Mouse (Mus musculus): ENCODE measurements around the gene Chrne.

The Chrne gene

DNA sequence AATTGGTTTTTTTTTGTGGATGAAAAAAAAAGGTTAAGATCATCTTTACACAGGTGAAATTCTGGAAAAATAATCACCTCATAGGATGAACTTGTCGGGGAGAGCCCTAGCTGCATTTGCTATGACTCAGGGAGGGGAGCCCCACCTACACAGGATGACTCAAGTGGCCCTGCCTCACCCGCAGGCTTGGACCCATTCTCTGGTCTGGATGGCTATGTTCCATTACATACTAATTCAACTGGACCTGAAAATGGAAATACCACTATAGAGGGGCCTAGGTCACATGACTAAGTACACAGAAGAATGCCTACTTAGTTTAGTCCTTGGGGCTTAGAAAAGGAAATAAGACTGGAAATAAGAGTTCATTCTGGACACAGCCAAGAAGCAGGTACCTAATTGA lies 32.4 kb upstream of the Chrne start:
- no peak for DNase-seq

DNA sequence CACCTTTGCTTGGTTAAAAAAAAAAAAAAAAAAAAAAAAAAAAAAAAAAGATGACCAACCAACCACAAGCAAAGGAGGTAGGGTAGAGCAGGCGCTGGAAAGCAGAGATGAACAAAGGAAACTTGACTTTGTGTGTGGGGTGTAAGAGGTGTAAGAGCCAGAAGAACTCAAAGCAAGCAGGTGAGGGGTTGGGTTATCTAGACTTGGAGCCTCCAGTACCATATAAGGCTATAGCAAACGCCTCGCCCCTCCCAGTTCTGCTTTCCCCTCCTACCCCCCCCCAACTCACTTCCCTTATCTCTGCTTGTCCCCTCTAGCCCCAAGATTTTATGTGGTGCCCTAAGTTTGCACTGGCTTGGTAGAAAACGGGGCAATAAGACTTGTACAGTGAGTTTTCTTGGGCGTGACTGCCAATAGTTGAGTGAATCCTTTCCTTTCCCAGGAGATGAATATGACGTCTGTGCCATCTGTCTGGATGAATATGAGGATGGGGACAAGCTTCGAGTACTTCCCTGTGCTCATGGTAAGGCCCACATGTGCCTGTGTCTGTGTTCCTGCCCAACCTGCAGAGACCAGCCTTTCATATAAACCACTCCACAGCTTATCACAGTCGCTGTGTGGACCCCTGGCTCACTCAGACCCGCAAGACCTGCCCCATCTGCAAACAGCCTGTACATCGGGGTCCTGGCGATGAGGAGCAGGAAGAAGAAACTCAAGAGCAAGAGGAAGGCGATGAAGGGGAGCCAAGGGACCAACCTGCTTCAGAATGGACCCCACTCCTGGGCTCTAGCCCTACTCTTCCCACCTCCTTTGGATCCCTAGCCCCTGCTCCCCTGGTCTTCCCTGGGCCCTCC lies 31.5 kb upstream of the Chrne start:
- no peak for DNase-seq

DNA sequence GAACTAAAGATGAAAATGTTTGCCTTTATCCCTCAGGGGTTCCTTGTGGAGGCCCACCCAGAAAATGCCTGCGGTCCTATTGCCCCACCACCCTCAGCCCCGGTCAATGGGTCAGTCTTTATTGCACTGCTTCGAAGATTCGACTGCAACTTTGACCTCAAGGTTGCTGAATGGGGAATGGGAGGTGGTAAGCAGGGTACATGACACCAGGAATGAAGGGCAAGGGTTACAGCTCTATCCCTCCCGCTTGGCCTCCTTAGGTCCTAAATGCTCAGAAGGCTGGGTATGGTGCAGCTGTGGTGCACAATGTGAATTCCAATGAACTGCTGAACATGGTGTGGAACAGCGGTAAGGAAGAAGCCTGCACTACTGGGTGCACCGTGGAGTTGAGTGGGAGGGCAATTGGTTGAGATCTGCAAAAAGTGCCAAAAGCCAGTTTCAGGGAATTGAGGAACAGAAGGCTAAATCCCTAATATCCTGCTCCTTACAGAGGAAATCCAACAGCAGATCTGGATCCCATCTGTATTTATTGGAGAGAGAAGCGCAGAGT lies 30.2 kb upstream of the Chrne start:
- DNase-seq: no peak

DNA sequence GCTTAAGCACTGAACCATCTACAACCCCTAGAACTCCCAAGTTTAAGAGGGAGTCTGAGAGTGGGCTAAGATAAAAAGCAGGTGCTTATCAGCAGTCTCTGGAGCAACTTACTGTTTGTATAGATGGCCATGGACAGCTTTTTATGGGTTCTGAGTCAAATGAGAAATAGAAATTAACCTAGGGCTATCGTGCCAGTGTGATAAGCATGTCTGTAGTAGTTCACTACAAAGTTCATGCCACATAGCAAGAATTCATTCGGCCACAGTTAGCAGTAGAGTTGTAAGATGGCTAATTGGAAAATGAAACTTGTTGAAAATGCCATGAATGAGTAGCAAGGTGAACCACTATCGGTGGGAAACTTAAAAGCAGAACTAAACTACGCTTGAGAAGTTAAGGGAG lies 29.5 kb upstream of the Chrne start:
- DNase-seq: no peak

DNA sequence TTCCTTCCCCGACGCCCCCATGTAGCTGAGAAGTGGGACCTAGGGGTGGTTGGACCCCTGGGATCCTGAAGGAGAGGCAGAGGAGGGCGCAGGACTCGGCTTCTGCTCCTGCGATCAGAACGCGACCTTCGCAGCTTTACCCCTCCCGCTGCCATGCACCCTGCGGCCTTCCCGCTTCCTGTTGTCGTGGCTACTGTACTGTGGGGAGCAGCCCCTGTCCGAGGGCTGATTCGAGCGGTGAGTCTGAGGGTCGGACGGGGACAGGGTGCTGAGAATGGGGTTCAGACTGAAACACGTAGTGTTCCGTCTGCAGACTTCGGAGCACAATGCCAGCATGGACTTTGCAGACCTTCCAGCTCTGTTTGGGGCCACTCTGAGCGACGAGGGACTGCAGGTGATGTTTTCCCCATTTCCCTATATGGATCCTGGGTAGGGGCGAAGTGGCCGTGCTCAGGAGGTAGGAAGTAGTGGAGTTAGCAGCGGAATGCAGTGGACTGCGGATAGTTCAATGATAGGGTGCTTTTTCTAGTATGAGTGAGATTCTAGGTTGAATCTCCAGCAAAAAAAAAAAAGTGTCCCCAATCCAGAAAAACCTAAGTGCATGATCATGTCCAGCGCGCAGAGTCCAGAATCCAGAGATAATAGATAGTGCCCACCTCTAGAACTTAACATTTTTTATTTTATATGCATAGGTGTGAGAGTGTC lies 28.9 kb upstream of the Chrne start:
- peak; percentile 66 for DNase-seq

DNA sequence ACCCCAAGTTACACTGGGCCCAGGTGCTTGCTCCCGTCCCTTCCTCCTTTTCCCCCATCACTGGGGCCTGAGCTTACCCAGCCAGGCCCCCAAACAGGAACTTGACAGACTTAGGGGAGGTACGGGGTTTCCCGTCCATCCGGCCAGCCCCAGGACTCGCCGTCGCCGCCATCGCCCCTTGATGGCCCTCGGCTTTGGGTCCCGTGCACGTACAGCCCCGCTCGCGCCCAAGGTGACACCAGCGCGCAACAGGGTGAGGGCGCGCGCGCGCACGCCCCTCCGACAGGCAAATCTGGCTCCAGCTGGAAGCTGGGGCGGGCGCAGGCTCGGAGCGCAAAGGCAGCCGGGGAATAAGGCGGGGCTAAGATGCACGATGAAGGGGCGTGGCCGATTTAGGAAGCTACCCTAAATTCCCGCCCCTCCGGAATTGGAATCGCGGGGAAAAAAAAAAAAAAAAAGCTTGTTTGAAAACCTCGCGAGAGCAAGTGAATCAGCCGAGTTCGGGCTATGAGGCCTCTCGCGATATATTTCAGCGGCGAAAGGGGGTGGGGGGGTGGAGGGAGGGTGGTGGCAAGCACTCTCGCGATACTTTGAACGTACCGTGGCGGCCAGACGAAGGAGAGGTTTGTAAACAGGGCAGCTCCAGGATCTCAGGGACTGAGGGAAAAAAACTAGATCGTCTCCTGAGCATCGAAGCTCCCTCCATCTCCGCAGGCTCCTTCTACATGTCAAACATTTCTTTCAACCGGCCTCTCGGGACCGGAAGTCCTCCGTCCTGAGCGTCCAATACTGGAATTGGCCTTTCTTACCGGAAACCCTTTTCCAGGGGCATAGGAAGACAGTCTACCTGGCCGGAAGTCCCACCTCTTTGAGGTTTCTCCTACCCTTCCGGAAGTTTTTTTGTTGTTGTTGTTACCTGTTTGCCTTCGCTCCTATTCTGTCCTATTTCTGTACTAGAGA lies 28.0 kb upstream of the Chrne start, which contains the start of the genes Rnf167 and Slc25a11:
Rnf167 (plus strand) TSS at position 545 of the 960 bp plus-strand sequence.
Slc25a11 (minus strand) TSS at position 789 of the 960 bp plus-strand sequence.
- peak; percentile 98 for DNase-seq

DNA sequence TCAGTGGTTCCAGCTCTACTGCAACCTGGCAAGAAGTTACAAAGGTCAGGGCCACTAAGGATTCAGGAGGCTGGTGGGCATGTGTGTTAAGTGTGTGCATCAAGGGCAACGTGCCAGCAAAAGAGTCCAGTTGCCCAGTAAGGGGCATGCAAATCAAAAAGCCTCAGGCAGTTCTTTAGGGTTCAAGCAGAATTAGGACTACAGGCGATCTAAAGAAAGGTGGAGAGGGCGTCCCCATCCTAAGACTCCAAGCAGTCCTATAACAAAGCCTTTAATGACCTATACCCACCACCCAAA lies 27.2 kb upstream of the Chrne start:
- DNase-seq: peak; percentile 76

DNA sequence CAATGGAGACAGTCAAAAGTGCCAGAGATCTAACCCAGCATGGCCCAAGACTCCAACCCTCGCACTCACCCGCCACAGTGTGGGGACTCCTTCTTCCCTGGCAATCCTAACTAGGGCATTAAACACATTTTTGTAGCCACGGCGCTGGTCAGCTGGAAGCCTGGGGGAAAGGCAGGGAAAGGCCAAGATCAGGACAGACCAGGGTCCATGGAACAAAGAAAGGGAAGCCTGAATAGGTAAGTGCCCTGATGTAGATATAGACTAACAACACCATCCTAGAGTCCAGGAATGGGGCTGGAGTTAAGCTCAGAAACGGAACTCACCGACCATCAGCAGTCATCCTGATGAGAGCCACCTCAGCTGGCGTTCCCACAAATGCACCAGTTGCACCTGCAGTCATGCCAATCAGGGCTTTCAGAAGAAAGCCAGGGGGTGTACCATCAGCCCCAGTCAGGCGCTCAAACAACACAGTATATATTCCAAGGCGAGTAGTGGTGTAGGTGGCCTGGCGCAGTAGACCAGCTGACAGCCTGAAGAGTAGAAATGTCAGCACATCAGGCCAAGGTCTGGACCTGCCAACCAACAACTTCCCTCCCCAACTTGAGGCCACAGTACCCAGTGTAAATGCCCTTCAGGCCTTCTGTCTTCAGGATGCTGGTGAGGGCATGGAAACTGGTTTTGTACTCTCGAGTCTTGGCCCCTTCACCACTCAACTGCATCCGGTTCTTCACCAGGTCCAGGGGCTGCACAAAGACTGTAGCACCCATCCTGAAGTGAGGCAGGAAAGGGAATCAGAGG lies 26.6 kb upstream of the Chrne start:
- DNase-seq: peak; percentile 61

DNA sequence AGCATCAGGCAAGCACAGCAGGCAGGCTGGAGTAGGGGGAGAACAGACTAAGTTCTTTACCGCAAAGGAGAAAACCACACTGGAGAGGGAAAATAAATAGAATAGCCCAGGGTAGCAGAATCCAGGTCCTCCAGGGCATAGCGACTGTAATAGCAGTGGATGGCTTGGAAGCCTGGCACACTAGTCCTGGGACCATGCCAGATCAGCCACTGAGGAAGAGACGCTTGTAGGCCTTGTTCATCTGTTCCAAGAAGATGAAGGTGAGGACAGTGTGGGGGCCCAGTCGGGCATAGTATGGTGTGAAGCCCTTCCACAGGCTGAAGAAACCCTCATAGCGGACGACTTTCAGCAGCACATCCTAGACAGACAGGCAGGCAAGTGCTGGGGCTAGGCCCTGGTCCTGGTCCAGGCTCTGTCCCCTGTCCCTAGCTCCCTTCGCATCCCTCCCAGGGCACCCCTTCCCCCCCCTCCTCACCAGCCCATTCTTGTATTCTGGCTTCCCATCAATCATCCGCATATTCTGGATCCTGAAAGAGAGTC lies 25.6 kb upstream of the Chrne start:
- DNase-seq: peak; percentile 60

DNA sequence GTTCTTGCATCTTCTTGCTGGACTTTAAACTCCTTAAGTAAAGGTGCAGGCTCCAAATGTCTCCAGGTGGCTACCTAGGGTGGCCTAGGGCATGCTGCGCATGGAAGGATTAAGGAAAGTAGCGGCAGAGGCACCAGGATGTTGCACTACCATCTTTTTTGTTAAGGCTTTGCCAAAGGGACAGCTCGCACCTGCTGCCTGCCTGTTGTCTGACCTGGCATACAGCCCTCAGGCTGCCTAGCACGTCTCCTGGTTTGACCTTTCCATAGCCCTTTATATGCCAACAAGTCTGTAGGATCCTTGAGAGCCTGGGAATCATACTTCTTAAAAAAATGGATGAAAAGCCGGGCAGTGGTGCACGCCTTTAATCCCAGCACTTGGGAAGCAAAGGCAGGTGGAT lies 24.0 kb upstream of the Chrne start:
- DNase-seq: no peak

DNA sequence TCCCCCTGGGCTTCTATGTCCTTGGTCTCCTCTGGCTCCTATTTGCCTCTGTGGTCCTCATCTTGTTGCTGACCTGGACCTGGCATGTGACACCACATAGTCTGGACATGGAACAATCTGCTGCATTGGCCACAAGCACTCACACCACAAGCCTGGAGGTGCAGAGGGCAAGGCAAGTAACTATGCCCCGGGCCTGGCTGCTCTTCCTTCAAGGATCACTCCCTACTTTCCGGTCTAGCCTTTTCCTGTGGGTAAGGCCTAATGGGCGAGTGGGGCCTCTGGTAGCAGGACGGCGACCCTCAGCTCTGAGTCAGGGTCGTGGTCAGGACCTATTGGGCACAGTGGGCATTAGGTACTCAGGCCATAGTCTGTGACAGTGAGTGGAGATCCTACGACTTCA lies 22.2 kb upstream of the Chrne start:
- no peak for DNase-seq

DNA sequence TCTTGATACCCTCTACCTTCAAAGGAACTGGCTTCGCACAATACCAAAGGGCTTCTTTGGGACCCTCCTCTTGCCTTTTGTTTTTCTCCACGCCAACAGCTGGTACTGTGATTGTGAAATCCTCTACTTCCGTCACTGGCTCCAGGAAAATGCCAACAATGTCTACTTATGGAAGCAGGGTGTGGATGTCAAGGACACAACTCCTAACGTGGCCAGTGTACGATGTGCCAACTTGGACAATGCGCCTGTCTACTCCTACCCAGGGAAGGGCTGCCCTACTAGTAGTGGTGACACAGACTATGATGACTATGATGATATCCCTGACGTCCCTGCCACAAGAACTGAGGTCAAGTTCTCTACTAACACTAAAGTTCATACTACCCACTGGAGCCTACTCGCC lies 21.0 kb upstream of the Chrne start:
- no peak for DNase-seq

DNA sequence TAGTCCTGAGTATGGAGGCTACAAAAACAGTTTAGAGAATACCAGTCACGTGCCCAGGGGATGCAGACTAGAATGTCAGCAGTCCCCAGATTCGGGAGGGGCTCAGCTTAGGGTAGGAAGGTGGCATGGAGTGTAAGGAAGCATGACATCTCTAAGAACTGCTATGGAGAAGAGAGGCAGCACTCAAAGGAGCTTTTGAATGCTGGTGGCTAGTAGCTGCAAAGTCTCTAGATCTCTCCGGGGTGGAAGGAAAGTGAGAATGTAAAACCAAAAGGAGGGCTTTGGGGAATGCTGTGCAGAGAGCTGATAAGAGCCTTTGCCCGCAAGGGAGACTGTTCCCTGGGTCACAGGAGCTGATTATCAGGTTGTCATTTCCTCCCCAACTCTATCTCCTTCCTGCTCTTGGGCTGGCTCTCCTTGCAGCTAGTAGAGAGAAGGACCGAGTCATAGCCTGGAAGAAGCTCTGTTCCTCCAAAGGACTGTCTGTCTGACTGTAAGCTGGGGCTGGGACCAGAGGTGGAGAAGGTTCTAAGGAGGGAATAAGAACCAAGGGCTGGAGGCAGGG lies 19.8 kb upstream of the Chrne start, which contains the start of gene Gp1ba:
Gp1ba (plus strand) TSS at position 409 of the 565 bp plus-strand sequence.
- DNase-seq: no peak

DNA sequence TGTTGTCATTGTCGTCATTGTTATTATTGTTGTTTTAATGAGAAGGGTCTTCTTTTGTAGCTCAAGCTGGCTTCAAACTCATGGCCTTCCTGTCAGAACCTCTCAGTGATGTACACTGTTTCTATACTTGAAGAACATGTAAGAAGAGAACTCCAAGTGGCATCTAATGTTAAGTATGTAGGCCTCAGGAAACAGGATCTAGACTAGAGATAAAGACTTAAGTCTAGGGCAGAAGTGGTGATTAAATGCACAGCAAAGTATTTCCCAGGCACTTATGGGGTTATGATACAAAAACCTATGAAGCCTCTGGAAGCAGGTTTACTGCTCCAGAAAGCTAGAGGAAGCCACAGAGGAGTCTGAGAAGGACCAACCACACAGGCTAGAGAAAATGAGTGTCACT lies 19.3 kb upstream of the Chrne start:
- no peak for DNase-seq

DNA sequence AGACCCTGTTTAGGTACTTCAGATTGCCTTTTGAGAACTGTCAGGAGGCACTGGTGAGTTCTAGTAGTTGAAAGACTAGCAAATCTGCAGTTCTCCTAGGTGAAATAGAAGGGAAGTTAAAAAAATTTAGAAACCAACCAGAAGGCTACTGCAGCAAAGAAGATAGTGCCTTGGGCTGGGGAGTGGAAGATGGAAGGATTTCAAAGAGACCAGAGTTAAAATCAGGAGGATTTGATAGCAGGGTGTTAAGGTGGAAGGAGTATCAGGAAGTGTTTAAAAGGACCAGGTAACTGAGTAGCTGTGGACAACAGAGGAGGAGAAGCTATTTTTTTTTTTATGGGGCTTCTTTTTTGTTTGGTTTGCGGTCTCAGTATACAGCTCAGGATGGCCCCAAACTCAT lies 18.7 kb upstream of the Chrne start:
- no peak for DNase-seq

DNA sequence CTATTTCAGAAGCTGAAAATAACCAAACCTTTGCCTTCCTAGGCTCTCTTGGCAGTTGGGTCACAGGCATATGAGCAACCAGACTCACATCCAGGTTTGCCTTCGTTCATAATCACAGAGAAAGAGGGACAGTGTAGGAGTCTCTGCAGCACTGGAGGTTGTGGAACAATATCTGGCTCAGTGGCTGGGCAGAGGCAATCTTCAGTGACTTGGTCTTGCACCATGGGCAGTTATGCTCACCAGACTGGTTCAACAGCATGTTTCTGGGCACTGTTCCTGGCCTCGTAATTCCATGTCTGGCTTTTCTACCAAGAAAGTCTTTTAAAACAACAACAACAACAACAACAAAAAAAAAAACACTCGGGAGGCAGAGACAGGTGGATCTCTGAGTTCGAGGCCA lies 16.6 kb upstream of the Chrne start:
- DNase-seq: no peak

DNA sequence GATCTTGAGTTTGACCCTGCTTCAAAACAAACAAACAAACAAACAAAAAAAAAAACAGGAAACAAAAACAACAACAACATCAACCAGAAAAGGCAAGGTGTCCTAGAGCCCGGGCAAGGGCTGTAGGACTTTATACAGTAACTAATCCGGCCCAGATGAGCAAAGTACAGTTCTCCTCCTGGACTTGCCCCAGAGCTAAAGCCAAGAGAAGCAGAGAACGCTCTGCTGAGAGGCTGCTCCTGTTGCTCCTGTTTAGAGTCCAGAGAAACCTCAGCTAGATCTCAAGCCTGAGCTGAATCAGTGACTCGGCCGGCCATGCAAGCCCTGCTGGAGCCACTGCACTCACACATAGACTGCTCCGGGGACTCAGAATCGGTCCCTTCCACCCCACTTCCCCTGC lies 11.1 kb upstream of the Chrne start:
- no peak for DNase-seq

DNA sequence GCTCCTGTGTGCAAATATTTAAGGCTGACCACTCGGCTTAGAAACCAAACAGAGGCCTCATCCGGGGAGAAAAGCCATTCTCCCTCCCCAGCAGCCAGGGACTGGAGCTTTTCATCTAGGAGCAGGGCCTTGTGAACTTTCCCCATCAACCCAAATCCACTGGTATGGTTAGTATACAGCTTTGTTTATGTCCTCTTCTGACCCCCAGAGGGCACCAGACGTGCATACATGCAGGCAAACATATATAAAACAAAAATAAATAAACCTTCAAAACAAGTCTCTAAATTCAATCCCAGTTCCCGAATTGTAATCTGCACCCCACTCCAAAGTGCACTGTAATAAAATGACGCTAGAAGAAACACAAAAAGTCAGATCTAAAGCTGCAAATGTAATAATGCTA lies 10.5 kb upstream of the Chrne start:
- no peak for DNase-seq

DNA sequence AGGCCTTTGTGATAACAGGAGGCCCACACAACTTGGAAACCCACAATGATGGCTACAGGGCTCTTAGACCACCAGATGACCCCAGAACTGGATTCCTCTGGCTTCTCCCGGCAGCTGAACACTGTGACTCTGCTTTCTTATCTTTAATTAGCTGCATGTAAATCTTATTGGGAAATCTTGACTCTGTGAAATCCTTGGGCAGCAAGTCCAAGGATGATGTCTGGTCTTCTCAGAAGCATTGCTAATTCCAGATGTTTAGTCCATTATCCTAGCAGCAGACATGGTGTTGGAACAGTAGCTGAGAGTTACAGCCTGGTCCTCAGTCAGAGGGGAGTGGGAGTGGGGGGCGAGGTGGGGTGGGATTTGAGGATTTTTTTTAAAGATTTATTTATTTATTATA lies 9.4 kb upstream of the Chrne start:
- DNase-seq: no peak

DNA sequence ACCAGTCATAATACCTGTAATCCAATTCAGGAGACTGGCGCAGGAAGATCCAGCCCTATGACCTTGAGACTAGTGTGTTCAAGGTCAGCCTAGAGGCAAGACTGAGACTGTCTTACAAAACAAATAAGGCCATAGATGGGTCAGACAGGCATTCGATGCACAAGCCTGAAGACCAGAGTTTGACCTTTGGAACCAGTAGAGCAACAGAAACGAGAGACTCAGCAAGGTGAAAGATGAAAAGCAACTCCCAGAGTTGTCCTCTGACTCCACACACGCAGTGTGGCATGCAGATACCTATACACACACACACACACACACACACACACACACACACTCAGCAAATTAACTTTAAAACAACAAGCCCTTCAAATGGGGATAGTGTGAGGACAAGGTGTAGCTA lies 7.9 kb upstream of the Chrne start:
- no peak for DNase-seq

DNA sequence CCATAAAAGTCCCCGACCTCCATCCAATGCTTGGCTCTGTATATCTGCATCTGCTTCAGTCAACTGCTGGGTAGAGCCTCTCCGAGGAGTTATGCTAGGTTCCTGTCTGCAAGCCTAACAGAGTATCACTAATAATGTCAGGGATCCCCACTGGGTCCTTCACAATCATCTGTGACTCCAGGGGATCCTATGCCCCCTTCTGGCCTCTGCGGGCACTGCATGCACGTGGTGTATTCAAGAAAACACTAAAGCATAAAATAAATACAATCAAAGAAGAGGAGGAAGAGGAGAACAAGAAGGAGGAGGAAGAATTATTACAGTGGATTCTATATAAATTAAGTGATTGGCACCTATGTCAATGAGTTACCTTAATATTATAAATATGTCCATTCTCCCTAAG lies 6.5 kb upstream of the Chrne start:
- no peak for DNase-seq
